Mouse (Mus musculus): ENCODE measurements around the gene Klhl8. TPM values are rescaled to one million over a fixed set of nuclear protein-coding genes. Genes with fewer than 3 reads are reported as not detected.

Gene Klhl8
- total RNA-seq, 2 experiments from 2014 or later: 34.2 to 34.3 TPM

DNA sequence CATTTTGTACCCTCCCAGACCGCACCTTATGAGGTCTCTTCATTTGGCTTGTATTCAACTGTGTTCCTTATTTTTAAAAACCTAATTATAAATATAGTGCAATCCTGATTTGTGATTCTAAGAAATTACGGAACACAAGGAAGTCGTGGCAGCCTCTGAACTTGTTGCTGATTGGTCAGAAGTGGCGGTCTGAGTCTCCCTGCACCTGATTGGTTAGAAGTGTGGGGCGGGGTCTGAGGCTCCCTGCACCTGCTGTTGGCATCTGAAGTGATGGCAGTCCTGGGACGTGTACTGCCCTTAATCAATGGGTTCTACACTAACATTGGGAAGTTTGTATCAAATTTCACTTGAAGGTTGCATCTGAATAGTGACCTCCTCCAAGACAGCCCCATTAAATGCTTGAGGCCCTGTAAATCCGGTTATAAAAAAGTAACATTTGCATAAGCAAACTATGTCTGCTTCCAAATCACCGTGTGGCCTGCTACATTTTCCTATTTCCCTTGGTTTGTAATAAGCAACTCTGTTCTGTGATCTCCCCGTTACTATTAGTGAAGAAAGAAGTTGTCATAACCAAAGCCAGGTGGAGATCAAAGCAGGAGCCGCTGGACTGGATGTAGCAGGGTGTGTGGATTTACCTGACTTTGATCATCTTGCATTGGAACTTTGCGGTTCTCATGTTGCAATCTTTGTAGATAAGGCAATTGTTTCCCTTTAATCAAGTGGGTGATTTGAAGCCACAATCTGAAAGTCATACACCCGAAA, 5.7 kb upstream of the Klhl8 start:
- no peak for DNase-seq (ENCODE audit: extremely low spot score in 1 of 2, low spot score in 1 of 2)

DNA sequence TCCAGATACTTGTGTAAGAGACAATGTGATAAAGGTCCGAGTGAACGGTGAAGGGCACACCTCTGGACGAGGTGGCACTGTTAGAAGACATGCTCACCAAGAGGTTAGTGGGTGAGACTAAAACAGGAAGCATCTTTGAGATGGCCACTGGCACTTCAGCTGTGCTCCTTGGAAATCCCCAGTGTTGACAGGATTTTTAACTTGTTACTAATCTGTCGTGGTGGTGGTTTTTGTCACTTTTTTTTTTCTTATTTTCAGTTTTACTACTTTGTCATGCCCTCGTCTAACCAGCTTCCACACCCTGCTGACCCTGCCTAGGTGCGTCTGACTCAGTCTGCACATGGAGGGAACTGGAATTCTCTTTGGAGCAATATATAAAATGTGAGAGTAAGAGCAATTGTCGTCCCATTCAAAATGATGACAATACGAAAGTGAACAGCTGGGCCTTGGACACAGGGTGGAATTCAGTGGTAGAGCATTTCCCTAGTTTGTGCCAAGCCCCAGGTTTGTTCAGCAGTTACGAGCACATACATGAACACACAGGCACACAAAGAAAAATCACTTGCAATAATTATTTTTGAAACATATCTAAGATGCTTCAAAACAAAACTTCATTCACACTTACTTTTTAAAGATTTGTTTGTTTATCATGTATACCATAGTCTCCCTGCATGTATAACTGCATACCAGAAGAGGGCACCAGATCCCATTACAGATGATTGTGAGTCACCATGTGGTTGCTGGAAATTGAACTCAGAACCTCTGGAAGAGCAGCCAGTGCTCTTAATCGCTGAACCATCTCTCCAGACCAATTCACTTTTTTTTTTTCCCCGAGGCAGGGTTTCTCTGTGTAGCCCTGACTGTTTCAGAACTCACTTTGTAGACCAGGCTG, 3.5 kb upstream of the Klhl8 start:
- DNase-seq (ENCODE audit: extremely low spot score in 1 of 2, low spot score in 1 of 2): no peak

DNA sequence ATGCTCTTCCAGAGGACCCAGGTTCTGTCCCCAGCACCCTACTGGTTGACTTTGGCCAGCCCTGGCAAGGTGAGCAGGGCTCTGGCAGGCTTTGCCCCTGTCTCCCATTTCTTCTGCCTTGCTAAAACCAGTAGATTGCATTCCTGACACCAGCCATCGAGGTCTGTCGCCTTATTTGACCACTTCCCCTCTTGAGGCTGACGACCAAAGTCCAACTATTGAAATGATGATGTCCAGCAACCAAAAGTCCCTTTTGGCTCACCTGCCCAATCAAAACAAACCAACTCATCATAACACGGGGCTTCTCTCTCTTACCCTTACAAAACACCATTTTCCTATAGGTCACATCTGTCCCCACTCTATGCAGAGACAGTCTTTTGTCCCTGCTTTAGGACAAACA, 2.1 kb upstream of the Klhl8 start:
- DNase-seq (ENCODE audit: extremely low spot score in 1 of 2, low spot score in 1 of 2): no peak

DNA sequence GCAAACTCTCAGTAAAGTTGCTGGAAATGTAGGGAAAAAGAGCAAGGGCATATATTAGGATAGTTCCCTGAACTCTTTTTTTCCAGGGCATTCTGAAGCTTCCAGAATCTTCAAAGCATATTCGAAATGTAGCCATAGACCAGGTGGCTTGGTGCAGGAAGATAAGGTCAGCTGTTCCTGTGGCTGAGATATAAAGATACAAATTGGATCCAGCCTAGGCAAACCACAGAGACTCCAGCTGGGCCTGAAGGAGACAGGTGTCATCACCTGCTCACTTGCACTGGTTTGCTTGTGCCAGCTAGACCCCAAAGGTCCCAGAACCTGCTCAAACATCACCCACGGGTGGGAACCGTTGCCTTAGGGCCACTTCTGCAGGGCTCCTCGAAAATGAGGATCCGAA, 496 bp upstream of the Klhl8 start:
- DNase-seq (ENCODE audit: extremely low spot score in 1 of 2, low spot score in 1 of 2): no peak

DNA sequence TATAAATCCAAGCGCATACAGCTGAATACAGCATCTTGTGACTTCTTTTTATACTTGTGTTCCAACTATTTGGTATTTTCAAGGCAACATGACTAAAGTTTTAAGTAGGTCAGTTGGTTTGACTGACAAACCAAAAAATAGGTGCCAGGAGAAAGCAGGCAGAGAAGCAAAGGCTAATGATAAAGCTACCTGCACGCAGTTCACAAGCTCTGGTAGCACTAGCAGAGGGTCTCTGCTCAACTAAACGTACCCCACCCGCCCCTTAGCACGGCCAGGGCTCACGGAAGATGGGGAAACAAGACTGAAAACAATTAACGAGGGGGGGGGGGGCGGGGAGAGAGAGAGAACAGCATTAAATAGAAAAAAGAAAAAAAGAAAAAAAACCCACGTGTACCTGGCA, 903 bp downstream of the Klhl8 start:
- DNase-seq (ENCODE audit: extremely low spot score in 1 of 2, low spot score in 1 of 2): no peak

DNA sequence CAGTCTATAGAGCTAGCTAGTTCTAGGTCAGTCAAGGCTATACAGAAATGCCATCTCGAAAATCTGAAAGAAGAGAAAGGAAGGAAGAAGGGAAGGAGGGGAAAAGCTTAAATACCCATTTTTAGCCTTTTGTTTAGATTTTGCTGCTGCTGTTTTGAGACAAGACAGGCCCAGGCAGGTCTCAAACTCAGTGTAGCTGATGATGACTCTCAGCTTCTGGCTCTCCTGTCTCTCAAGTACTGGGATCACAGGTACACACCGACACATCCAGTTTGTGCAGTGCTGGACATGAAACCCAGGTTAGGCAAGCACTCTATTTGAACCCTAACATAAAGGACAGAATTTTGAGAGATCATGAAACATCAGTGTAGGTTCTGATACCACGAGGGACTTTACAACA, 1.6 kb downstream of the Klhl8 start:
- DNase-seq (ENCODE audit: extremely low spot score in 1 of 2, low spot score in 1 of 2): no peak

DNA sequence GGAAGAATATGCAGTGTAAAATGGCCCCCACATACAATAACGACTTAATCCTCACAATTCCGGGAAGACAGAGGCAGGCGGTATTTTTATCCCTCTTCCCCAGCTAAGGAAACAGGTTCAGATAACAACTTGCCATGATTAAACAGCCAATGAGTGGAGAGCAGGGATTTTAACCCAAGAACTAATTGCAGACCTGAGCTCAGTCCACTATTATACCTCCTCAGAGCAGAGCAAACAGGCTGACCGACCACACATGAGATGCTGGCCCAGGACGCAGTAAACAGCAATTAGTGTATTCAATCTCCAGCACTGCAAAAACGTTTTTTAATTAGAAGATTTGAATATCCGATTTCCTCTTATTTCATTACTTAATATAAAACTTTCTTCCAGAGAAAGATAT, 2.2 kb downstream of the Klhl8 start:
- no peak for DNase-seq (ENCODE audit: extremely low spot score in 1 of 2, low spot score in 1 of 2)

DNA sequence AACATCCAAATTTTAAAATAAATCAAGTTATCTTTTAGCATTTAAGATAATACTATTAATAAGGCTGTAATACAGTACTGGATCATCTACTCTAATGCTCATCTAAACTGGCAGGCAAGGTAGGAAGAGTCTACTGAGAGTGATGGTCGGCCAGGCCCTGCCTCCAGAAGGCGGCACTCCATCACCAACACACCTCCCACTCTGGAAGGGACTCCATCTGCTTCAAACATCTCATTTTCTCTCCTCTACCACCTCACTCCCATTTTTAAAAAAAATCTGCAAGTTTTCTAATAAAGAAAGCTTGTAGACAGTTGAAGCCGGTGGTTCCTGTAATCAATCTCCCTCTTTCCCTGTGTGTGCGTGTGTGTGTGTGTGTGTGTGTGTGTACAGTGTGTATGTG, 3.2 kb downstream of the Klhl8 start:
- no peak for DNase-seq (ENCODE audit: extremely low spot score in 1 of 2, low spot score in 1 of 2)

DNA sequence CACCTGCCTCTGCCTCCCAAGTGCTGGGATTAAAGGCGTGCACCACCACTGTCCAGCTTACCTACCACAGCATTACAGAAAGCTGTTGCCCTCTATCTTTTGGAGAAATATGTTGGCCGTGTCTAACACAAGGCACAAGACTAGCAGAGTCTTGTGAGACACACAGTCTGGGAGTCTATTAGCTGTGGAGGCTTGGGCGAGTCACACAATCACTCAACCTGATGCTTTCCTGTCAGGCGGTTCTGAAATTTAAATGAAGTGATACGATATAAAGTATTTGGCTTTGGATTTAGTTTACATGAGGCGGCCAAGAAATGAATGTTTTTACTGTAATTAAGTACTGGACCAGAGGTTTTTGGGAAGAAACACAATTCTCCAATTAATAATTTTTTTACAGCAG, 4.9 kb downstream of the Klhl8 start:
- no peak for DNase-seq (ENCODE audit: extremely low spot score in 1 of 2, low spot score in 1 of 2)

DNA sequence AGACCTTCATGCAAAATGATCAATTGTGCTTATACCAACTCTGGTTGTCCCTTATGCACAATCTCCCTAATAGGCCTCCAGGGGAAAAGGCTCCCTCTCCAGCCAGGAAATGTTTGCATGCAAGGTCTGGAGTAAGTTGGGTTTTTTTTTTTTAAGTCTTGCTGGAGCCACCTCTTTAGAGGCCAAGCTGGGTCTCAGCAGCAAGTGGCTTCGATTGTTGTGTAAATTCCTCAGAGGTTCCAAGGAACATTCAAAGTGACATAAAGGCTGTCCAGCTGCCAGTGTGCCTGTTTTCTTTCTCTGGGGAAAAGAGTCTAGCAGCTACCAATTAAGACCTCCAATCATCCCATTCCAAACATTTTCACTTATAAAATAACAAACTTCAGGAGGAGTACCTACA, 12.7 kb downstream of the Klhl8 start:
- no peak for DNase-seq (ENCODE audit: extremely low spot score in 1 of 2, low spot score in 1 of 2)

DNA sequence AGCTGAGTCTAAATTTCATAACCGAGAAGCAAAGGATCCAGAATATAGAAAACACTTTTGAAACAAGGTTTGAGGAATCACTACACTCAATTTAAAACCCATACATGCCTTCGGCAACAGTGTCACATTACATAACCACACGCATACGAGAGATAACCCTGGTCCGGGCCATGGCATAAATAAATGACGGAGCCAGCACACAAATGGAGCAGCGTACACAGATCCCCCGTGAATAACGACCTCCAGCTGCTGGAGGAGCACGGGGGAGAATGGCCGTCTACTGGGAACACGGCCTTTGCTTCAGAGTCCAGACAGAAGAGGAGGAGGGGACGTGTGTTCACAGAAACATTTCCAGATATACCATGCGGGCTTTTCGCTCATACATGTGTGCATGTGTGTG, 21.3 kb downstream of the Klhl8 start:
- DNase-seq (ENCODE audit: extremely low spot score in 1 of 2, low spot score in 1 of 2): no peak

DNA sequence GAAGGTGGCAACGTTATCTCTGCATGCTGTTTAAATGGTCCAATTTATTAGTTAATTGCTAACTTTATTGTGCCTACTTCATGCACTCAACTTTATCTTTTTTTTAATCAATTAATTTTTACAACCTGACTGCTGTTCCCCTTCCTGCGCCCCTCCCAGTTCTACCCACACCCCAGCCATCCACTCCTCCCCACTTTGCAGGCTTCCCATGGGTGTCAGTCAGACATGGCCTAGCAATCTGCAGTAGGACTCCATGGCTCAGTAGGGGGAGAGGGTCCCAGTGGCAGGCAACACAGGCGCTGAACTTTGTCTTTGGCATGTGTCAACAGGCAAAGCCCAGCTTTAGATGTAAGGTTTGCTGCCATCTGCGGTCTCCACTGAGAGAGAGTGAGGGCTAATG, 47.3 kb downstream of the Klhl8 start:
- DNase-seq (ENCODE audit: extremely low spot score in 1 of 2, low spot score in 1 of 2): no peak

DNA sequence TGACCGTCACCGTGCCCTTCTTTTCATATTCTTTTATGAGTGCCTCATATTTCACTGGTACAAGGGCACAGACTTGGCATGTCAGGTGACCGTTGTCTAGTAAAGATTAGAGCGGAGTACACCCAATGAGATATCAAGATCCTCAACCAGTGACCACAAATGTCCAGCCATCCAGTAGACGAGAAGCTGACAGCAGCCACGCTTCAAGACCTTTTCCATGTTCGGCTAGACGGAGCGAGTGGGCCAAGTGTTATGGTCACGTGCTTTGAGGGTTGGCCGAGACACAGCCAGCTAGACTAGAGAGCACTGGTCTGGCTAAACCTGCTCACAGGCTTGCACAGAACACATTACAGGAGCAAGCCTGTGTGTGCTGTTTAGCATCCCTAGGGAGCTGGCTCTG, 50.4 kb downstream of the Klhl8 start:
- no peak for DNase-seq (ENCODE audit: extremely low spot score in 1 of 2, low spot score in 1 of 2)

DNA sequence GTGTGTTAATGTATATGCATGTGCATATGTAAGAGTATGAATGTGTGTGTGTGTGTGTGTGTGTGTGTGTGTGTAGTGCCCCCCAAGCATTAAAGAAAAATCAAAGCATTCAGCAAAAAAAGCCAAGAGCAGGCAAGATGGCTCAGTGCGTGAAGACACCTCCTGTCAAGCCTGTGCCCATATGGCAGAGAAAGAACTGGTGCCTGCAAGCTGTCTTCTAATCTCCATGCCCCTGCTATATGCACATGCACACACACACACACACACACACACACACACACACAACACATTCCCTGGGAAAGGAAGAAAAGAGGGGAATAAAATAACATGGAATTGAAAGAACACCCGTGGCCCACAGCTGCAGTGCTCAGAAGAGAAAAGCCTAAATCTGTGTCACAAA, 53.9 kb downstream of the Klhl8 start:
- no peak for DNase-seq (ENCODE audit: extremely low spot score in 1 of 2, low spot score in 1 of 2)

DNA sequence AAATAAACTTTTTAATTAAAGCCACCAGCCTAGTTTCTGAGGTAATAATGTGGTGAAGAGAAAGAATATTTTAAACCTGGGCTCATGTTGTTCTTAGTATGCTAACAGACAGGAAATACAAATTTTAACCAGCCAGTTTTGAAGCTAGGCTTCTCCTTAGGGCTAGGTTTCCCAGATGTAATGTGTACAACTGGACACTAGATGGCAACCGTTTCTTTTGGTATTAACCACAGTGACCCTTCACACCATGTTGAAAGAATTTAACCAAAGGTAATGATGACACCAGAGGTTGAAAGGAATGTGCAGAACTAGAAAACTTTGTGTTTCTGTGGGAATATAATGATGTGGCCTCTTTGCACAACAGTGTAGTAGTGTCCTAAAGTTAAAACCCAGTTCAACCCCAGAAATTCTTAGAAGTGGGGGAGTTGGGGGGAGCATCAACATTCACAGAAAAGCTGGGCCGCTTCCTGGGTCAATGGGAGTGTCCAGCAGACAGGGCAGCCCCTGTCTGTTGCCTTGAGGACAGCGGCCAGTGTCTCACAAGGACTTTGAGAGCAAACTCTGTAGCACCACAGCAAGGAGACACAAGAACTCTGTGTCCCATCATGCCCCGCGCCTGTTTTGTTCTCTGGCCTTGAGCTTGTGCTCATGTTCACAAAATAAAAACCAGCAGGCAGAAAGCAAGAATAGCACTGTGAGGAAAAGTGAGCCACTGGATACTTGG, 54.6 kb downstream of the Klhl8 start:
- no peak for DNase-seq (ENCODE audit: extremely low spot score in 1 of 2, low spot score in 1 of 2)

DNA sequence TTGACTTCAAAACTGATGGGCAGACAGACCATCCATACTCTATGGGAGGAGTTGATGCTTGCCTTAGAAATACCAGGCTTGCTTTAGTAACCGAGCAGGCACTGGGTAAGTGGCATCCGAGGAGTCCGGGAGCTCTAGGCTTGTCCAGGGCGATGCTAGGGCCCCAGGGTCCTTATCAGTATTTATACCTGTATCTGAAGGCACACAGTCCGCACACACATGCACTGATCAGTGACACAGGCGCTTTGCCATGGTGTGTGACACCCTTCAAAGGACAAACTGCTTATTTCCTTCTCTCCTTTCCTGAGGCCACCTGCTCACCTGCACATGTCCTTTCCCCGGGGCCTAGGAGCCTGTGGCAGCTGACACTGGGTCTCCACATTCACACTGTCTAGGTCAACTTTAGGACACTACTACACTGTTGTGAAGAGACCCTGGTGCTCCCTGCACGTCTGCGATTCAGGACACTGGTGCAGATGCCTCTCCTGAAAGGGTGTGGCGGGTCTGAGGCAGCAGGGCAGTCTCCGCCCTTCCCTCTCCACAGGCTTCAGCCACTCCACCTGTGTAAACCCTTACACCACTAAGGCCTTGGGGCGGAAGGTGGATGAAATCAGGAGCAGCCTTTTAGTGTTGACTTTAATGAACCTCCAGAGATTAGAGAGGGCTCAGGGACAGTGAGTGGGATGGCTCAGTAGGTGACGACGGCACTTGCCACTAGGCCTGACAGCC, 55.4 kb downstream of the Klhl8 start:
- no peak for DNase-seq (ENCODE audit: extremely low spot score in 1 of 2, low spot score in 1 of 2)

DNA sequence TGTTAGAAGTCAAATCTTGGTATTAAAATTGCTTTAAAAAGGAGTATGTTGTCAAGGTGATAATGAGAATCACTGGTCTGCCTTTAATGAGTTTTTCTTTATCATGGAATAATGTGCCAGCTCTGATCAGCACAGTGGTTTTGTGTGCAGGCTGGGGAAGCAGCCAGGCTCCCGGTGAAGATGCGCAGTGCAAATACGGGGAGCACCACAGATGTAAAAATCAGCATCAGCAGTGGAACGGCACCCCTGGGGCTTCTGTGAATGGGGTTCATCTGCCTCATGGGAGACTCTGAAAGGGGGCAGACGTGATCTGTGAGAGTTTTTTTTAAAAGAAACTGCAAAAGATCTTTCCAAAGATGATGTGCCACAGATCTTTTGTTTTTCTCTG, 56.3 kb downstream of the Klhl8 start:
- DNase-seq (ENCODE audit: extremely low spot score in 1 of 2, low spot score in 1 of 2): no peak

DNA sequence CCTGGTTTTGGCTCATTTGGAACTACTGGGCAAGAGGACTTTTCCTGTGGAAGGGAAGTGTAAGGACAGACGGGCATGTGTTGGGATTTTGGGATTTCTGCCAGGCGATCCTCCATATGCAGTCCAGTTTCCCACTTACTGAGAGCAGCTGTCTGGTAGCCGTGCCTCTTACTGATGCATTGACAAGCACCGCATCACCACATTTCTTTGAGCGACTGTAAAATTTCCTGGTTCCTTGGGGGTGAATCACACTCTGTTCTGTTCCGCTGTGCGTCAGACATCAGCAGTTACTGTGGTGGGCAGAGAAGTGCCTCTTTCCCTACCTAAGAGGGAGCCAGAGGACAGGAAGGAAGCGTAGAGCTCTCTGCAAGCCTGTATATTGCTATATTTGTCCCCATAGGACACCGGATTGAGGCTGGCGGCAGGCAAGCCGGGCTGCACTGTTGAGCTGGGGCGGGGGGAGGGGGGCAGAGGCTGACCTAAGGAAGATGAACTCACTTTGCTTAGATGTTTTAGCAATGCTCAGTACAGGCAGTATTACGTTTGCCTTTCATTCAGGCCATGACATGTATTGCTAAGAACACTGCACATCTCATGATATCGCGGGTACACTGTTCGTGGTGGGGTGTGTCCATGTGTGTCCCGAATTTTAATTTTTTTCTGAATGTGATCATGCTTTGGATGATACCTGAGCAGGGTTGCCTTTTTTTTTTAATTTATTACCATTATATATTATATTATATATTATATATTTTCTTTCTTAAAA, 56.8 kb downstream of the Klhl8 start:
- peak in 1 of 2 experiments; percentile 38 for DNase-seq (ENCODE audit: extremely low spot score in 1 of 2, low spot score in 1 of 2)

DNA sequence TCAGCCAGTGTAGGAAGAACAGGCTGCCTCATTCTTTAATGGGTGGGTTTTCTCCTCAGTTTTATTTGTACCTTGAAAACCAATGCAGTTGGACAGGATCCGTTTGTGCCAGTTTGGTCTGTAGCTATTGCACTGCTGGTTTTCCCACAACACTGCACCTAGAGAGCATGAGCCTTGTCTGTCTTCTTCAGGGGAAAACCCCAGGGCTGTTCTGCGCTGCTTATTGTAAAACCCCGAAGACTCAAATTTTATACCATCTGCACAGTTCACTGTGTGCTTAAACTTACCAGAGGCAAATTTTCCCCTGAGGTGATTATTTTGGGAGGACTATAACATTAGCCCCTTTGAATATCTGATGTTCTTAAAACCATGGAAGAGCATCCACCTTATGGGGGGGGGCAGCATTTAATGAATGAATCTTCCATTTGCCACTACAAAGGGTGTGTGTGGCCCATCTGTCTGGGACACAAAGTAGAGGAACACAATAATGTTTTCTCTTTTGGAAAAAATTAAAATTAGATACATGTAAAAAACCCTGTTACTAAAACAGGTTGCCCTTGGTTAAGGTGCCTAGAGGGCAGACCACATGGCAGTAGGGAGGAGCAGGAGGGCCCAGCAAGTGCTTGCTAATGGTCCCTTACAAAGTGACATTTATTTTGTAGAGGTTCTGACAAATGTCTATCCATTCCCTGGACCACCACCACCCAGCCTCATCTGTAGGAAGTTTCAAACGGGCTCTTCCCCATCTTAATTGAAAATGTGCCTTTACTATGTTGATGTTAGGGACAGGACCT, 58.1 kb downstream of the Klhl8 start:
- no peak for DNase-seq (ENCODE audit: extremely low spot score in 1 of 2, low spot score in 1 of 2)

Measured in layer of hippocampus, postnatal 25 days (tissue).